Mouse (Mus musculus) erythroblast, embryonic 14.5 days (primary cell): ENCODE results near the gene Zfp219.

Experiments used
- GATA1 ChIP-seq: IDR thresholded peaks from 2 replicates; pipeline ENCODE4 v1.6.1; 2012; ENCODE audit warnings: low read length, inconsistent platforms, mixed read lengths
- TAL1 ChIP-seq: IDR thresholded peaks from 3 replicates; pipeline ENCODE4 v1.6.1; 2012; ENCODE audit warnings: low read length, inconsistent platforms, mixed read lengths

- TF ChIP-seq GATA1 = no peak
- no peak for TF ChIP-seq TAL1
Measured at GRCm38 (mm10) chr14:52020486-52021137, at the start of gene Zfp219.
